Mouse (Mus musculus): ENCODE data around the gene Kcnj14. TPM values are rescaled to one million over a fixed set of nuclear protein-coding genes. Genes with fewer than 3 reads are reported as not detected.

Gene Kcnj14
- total RNA-seq, 2 experiments from 2014 or later, result 0.67 to 0.98 TPM

DNA sequence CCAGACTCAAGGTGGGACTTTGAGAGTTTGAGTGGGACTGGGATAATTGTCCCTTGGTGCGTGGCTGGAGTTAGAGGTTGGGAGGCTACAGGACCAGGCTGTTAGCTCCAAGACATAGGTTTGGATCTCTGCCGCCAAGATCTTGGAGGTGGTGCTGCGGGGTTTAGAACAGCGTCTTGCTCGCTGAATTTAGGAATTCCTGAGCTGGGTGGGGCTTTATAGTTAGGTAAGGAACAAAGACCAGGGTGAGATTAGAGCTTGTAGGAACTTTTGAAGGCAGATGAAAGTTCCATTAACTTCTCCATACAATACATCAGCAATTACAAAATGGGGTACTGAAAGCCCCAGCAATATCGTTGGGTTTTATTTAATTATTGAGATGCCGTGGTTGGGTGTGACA, 24.6 kb downstream of the Kcnj14 start:
- DNase-seq, result no peak
- intact Hi-C loops (cut with DNase I), result loop anchor here (5.0 kb wide), 1 partner anchor 137 kb away; no protein-coding TSS in a partner anchor

DNA sequence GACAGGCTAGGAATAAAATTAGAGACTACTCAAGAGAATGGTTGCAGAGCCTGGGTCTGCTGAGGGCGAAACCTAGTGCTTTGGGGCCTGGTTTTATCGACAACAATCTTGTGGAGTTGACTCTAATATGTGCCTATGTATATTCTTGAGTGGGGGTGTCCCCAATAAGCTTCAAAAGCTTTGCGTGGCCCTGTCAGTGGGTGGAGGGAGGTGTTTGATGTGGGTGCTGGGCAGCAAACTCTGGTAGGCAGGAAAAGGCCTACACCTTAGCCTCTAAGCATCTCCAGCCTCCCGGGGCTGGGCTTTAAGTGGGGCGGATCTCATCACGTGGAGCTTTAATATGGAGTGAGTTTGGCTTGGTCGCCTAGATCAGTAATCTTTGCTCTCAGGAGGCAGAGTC, 25.7 kb downstream of the Kcnj14 start:
- intact Hi-C loops (cut with DNase I), result no loop called here
- no peak for DNase-seq

DNA sequence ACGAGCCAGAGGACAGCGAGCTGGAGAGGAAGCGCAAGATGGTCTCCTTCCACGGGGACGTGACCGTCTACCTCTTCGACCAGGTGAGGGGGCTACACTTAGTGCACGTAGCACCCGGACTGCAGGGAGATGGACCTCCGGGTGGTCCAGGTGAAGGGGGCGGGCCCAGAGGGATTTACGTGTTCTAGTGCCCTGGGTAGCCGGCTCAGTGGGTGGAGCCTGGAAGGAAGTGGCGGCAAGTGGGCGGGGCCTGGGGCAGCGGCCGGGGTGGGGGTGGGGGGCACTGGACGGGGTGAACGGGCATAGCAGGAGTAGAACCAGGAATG, 26.1 kb downstream of the Kcnj14 start:
- intact Hi-C loops (cut with DNase I), result no loop called here
- no peak for DNase-seq

DNA sequence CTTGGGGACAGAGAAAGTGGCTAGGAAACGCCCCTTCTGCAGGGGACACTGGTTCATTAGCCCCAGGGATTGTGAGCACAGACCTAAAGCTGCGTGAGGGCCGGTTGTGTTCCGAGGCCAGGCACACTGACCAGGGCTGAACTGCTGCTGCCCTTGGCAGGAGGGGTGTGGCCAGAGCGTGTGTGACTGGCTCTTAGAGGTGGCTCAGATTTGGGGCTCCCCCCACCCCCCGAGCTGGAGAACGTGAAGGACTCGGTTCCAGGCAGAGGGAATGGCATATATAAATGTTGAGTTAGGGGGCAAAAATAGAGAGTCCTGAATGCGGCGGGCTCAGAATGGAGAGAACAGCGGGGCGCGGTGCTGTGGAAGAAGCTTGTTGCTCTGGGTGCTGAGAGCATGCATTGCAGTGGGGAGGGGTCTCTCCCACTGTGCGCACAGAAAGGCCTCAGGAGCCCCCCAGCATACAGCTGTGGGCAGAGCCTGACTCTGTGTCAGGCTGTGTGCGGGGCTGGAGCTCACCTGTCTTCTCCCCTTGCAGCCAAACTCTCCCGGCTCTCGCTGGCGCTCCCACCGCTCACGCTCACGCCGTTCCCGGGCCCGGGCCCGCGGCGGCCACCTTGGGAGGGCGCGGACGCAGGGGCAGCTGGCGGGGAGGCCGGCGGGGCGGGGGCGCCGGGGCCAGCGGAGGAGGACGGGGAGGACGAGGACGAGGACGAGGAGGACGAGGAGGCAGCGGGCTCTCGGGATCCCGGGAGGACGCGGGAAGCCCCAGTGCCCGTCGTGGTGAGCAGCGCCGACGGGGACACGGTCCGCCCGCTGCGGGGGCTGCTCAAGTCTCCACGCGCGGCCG, 26.7 kb downstream of the Kcnj14 start:
- no peak for DNase-seq
- intact Hi-C loops (cut with DNase I), result no loop called here

DNA sequence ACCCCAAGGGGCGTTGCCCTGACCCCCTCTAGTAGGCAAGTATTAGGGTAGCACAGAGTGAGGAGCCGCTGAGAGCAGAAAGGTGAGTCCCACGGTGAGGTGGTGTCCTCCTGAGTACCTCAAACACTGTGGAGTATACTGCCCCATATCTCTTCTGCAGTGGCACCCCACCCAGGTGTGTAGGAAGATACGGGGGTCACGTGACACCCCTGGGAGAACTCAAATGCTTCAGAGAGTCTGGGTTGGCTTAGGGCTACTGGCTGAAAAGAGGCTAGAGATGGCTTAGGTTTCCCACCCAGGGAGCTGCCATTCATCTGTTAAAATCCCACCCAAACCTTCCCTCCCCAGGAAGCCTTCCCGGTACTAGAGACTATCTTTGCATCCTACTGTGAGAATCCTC, 27.6 kb downstream of the Kcnj14 start:
- no peak for DNase-seq
- intact Hi-C loops (cut with DNase I), result no loop called here

GRCm38 (mm10) chr7:45794971-45795370, 29.6 kb downstream of the Kcnj14 start:
- DNase-seq, result no peak
- intact Hi-C loops (cut with DNase I), result no loop called here

GRCm38 (mm10) chr7:45793969-45794585, 30.5 kb downstream of the Kcnj14 start:
- intact Hi-C loops (cut with DNase I), result no loop called here

DNA sequence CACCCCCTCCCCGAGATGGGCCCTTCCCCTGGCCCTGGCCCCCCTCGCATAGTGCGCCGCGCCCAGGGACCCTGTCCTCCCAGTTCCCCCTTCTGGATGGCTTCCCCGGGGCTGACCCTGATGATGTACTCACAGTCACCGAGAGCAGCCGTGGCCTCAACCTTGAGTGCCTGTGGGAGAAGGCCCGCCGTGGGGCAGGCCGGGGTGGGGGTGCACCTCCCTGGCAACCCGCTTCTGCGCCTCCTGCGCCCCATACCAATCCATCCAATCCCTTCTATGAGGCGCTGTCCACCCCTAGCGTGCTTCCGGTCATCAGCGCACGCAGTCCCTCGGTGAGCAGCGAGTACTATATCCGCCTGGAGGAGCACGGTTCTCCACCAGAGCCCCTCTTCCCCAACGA, 31.3 kb downstream of the Kcnj14 start:
- intact Hi-C loops (cut with DNase I), result no loop called here
- no peak for DNase-seq

More at GRCm38 (mm10) chr7:45793969-45794585, 30.5 kb downstream of the Kcnj14 start:
- DNase-seq, result no peak

DNA sequence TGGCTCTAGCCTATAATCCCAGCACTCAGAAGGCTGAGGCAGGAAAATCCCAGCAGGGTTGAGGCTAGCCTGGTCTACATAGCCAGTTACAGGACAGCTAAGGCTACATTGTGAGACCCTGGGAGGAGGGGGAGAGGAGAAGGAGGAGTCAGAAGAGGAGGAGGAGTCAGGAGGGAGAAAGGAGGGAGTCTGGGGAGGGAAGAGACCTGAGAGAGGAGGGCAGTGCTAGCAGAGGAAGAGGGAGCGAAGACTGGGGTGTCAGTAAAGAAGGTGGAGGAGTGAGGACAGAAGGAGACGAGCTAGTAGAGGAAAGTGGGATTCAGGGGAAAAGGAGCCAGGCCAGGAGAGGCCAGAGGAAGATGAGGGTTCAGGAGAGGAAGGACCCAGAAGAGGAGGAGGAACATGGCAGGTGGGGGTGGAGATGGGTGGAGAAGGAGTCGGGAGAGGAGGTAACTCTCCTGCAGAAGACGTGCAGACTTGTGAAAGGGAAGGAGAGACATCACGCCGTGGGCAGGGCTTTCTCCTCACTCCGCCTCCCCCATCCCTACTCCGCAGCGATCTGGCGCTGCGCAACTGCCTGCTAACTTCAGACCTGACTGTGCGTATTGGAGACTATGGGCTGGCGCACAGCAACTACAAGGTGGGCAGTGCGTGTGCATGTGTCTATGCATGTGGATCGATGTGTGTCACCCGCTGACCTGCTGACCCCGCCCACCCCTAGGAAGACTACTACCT, 32.7 kb downstream of the Kcnj14 start:
- DNase-seq, result no peak
- intact Hi-C loops (cut with DNase I), result no loop called here

DNA sequence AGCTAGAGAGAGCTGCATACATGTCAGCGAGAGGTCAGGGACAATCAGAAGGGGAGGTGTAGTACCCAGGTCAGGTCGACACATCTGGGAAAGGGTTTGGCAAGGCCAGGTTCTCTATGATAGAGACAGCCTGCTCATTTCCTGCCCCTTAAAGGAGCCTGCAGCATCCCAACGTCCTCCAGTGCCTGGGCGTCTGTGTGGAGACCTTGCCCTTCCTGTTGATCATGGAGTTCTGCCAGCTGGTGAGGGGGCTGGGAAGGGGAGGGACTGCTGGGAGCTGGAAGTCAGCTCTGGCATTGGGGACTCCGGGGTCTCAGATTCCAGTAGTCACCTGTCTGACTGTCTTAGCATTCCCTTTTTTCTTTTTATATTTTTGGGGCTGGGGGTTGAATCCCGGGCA, 33.9 kb downstream of the Kcnj14 start:
- no peak for DNase-seq
- intact Hi-C loops (cut with DNase I), result no loop called here

DNA sequence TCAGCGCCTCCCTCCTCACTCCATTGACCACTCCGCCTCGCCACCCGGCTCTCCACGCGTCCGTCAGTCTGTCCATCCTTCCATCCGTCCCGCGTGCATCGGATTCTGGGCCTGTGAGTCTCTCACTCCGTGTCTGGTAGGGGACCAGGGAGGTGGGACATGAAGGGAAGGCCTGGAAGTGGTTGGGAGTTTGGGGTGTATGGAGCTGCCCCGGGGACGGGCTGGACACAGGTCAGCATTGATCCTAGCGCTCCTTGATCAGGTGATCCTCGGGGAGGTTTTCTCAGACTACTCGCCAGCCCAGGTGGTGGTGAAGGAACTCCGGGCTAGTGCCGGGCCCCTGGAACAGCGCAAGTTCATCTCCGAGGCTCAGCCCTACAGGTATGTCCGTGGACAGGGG, 36.9 kb downstream of the Kcnj14 start:
- intact Hi-C loops (cut with DNase I), result no loop called here
- no peak for DNase-seq

GRCm38 (mm10) chr7:45786661-45787413, 37.7 kb downstream of the Kcnj14 start:
- intact Hi-C loops (cut with DNase I), result no loop called here
- no peak for DNase-seq

DNA sequence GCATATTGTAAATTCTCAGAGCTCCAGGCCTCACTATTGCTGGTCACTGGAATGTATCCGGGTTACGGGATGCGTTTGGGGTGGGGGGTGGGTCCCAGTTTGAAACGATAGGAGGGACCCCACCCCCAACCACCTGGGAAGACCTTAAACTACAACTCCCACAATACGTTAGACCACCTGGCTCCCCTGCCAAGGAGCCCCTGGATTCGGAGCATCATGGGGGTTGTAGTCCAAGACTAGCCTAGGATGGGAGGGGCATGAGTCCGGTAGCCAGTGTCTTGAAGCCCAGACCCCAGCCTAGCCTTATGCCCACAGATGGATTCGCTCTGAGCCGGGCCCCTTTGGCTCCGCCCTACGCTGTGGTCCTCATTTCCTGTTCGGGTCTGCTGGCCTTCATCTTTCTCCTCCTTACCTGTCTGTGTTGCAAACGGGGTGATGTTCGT, 38.4 kb downstream of the Kcnj14 start:
- no peak for DNase-seq
- intact Hi-C loops (cut with DNase I), result no loop called here

DNA sequence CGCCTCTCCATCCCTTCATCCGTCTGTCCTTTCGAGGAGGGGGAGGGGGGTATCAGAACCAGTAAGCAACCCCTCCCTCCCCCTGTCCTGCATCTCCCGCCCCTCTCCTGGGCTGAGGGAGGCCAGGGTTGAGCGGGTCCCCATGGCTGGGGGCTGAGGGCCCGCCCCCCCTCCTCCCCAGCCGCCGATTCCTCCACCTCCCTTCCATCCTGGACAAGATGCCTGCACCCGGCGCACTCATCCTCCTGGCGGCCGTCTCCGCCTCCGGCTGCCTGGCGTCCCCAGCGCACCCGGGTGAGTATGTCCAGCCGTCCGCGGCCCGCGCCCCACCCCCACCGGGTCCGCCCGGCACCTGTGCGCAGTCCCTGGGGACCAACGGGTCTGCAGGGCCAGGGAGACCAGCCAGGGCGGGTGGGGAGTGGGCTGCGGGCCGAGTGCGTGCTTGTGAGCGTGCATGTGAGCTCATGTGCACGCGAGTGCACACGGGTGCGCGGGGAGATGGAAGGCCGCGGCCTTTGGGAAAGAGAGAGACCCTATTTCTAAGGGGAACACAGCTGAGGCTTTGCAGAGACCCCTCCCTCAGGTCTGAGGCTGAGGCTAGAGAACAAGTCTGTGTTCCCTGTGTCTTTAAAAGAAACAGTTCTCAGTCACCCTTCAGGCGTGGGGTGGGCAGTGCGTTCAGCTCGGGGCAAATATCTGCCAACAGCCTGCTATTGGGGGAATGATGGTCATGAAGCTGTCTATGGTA, 39.0 kb downstream of the Kcnj14 start:
- intact Hi-C loops (cut with DNase I), result no loop called here
- no peak for DNase-seq

- intact Hi-C loops (cut with DNase I), result no loop called here
- no peak for DNase-seq
These were observed 39.8 kb downstream of the Kcnj14 start, which contains the start of gene Sult2b1 for GRCm38 (mm10) chr7:45784524-45785372. Gene Sult2b1 (minus strand): TSS chr7:45784669.

GRCm38 (mm10) chr7:45783511-45784091, 41.0 kb downstream of the Kcnj14 start, which contains the start of gene Lmtk3:
Gene Lmtk3 (plus strand): TSS chr7:45783738.
- no peak for DNase-seq
- intact Hi-C loops (cut with DNase I), result no loop called here

- intact Hi-C loops (cut with DNase I), result no loop called here
- no peak for DNase-seq
These were observed 42.3 kb downstream of the Kcnj14 start for GRCm38 (mm10) chr7:45782271-45782670.

GRCm38 (mm10) chr7:45779081-45779641, 45.4 kb downstream of the Kcnj14 start:
- intact Hi-C loops (cut with DNase I), result no loop called here

More at GRCm38 (mm10) chr7:45779081-45779641, 45.4 kb downstream of the Kcnj14 start:
- DNase-seq, result no peak

Measured in heart, postnatal 36 days (tissue).